ENCODE assay signal across 26 mouse cellular contexts in the genomic region with DNA sequence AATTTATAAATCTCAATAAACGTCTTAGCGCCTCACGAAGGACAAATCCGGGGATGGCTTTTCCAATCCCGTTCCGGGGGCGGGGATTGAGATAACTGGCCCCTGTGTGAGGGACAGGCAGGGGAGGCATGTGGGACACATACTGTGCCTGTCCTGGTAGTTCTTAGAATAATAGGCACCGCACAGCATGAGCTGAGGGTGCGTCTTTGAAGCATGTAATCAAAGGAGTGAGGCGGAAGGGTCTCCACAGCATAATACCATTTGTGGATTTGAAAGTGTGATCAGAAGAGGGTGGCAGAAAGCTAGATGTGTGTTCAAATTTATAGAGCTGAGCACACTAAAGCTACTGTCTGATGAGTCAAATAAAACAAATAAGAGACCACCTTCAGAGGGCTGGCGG. TPM values are rescaled to one million over a fixed set of nuclear protein-coding genes. Genes with fewer than 3 reads are reported as not detected.
"Had no signal": no experiment of that assay in that cellular context is flagged by ENCODE, and none has a peak within 500 bp of the region (broad histone marks: within the 10 kb centered on the region; RNA-seq: fewer than 3 reads in every experiment).

No protein-coding gene starts in this region.

- H3K27ac ChIP-seq: gastrocnemius, adult 2 months; heart, embryonic 10.5 days; hindbrain, embryonic 10.5 days; hindbrain, embryonic 12.5 days; hindbrain, embryonic 14.5 days; intestine, embryonic 15.5 days; layer of hippocampus, adult 2 months; left cerebral cortex, adult 2 months; limb, embryonic 10.5 days; limb, embryonic 12.5 days had no signal

- DNase-seq: gastrocnemius, adult 2 months; gastrocnemius, postnatal 10 days; gastrocnemius, postnatal 25 days; heart, adult 18-20 months; heart, postnatal 10 days; heart, postnatal 4 days; kidney, adult 18-20 months; kidney, adult 8-10 months; kidney, postnatal 10 days; kidney, postnatal 25 days; kidney, postnatal 4 days; liver had no signal

- ATAC-seq: hindbrain, embryonic 16.5 days; inflammation-experienced regulatory T-cells, adult 6 months; intestine, embryonic 15.5 days; intestine, postnatal 0 days had no signal

- H3K36me3 ChIP-seq: heart, embryonic 10.5 days; heart, embryonic 12.5 days; hindbrain, embryonic 10.5 days; hindbrain, embryonic 12.5 days; intestine, embryonic 15.5 days; limb, embryonic 10.5 days; limb, embryonic 12.5 days had no signal

- H3K4me1 ChIP-seq: heart, embryonic 12.5 days; intestine, embryonic 15.5 days had no signal

- H3K4me2 ChIP-seq: heart, embryonic 12.5 days; hindbrain, embryonic 12.5 days; hindbrain, embryonic 14.5 days; intestine, embryonic 15.5 days; limb, embryonic 12.5 days had no signal

- H3K9me3 ChIP-seq: heart, embryonic 10.5 days; heart, embryonic 12.5 days; hindbrain, embryonic 10.5 days; hindbrain, embryonic 12.5 days; intestine, embryonic 15.5 days; limb, embryonic 10.5 days; limb, embryonic 12.5 days had no signal

- H3K9ac ChIP-seq: heart, embryonic 12.5 days; hindbrain, embryonic 12.5 days; hindbrain, embryonic 14.5 days; intestine, embryonic 15.5 days; limb, embryonic 12.5 days had no signal

- H3K4me3 ChIP-seq: gastrocnemius, adult 2 months; heart, embryonic 10.5 days; heart, embryonic 12.5 days; hindbrain, embryonic 10.5 days; hindbrain, embryonic 12.5 days; intestine, embryonic 15.5 days; layer of hippocampus, adult 2 months; left cerebral cortex, adult 2 months; limb, embryonic 10.5 days; limb, embryonic 12.5 days had no signal

RNA-seq across cellular contexts. Expression of a gene that starts 11.7 kb away (rescaled TPM):
- total RNA-seq: granulocyte monocyte progenitor cell, adult 5-6 weeks had no signal
- polyA plus RNA-seq: heart, embryonic 12.5 days; inflammation-experienced regulatory T-cells, adult 6 months had no signal
